Mouse (Mus musculus) sigmoid colon, adult 10 weeks (tissue): Measurements from ENCODE around the gene Stt3a. TPM values are rescaled to one million over a fixed set of nuclear protein-coding genes. Genes with fewer than 3 reads are reported as not detected.

Experiments used
- polyA plus RNA-seq: library from polyadenylated mRNA; stranded (reverse); fragments of 350-450 nt; fragmentation: Illumina TruSeq; extraction: RNeasy Lipid Tissue Mini Kit (QIAGEN cat#74804); gene quantifications from one replicate; pipeline ENCODE4 v1.2.3, GENCODE M21; 2014; ENCODE audit warnings: low read depth, low replicate concordance

The Stt3a gene
- 331 TPM for polyA plus RNA-seq

DNA sequence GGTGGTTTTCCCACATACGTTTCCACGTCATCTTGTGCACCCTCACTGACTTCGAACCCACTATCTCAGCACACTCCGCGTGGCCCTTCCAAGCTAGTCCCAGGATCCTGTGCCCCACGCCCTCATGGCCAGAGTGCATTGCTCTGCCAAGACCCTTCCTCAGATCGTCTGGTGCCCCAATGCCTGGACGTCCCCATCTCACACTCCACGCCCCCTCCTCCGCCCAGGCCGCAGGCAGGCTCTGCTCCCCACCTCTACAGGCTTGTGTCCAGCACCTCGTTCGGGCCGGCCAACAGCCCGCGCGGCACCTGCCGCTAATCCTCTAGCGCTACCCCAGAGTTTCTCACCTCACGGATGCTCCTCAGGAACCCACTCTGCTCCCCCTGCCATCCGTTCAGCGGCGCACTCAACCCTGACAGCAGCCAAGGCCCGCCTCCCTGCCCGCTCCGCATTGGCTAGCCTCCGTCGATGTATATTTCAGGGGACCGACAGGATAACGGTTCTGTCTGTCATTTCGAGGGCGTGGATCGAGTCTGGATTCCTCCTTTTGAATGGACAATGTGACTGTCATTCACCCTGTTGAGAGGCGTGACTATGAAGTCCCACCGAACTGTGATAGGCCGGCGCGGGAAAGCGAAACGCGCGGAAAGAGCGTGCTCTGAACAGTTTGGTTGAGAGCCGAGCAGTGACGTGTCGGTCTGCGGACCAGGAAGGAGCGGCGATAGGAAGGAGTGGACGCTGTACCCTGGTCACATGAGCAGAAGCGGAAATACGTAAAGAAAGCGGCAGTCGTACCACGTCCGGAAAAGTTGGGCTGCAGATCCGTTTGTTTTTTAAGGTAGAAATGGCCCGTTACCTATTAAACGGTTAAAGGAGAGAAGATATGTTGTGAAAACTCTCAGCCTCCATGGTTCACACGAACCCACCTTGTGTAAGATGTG lies at the start of gene Stt3a:
TSS of gene Stt3a (minus strand) at position 477 of the 941 bp plus-strand sequence.

DNA sequence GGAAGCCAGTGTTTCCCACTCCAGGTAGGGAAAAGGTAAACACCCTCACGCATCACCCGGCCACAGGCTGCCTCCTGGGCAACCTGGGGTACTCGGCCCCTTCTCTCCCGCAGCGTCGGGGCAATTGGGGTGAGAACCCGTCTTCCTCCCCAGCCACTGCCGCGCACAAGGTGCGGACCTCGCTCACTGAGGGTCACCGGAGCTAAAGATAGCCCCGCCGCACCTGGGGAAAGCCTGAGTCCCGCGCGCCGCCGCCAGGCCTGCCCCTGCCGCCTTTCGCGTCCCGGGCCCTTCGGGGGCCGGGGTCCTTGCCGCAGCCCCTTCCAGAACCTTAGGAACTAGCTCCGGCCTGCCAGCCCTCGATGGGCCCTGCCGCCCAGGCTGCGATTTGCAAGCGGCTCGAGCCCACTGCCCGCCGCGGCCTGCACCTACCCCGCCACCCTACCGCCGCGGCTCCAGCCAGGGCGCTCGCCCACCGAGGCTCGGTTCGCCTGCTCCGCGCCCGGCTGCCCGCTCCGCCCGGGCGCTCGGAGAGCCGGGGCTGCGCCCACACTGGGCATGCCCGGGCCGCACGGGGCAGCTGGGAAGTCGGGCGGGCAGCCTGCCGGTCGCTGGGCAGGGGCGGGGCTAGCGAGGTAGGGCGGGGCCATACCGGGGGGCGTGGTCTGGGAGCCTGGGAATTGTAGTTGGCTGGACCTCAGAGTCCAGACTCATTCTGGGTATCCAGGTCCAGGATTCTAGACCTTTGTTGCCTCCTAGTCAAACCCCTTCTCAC lies 29.5 kb upstream of the Stt3a start, which contains the start of gene Ei24:
TSS of gene Ei24 (minus strand) at position 613 of the 775 bp plus-strand sequence.

DNA sequence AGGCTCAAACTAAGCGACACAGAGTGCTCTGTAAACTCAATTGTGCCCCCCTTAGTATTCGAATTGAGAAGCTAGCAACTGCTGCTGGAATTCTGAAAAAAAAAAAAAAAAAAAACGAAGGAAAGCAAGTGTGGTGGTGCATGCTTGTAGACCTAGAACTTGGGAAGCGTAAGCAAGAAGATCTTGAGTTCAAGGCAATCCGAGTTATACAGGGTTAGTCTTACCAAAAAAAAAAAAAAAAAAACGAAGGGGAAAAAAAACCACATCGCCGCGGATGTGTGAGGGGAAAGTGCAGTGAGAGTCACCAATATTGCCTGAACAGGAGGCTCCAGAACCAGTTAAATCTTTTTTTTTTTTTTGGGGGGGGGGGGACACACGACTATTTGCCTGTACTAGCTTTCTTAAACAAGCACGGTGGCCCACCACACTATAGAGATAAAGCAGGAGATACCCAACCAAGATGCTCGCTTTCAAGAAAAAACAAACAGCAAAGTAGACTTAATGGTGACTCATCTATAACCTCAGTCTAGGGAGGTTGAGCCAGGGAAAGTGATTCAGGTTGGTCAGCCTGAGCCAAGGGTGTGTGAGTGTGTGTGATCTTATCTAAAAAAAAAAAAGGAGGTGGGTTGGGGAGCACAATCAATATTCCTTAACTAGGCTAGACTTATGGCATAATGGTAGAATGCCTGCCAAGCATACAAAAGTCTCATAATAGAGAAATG lies 40.3 kb downstream of the Stt3a start, which contains the start of gene Chek1:
TSS of gene Chek1 (minus strand) at position 32 of the 722 bp plus-strand sequence.

DNA sequence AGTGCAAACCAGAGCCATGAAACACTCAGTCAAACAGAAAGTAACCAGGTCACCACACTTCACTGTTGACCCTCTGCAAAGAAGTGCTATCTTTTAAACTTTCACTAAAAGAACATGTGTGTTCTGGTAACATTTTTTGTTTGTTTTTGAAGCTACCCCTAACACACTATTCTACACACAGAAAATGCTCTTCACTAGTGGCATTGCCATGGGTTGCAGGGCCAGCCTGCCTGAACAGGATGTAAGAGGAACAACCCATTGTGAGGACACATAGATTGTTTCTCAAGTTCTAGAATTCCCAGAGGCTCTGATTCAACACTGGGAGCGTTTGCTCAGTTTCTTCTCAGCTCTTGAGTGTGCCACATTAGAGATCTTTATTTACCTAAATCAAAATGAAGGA lies 74.6 kb downstream of the Stt3a start, which contains the start of gene Acrv1:
TSS of gene Acrv1 (plus strand) at position 301 of the 400 bp plus-strand sequence.

Other genes starting within 250 kb of the Stt3a start
- gene Gm5615, start 225.7 kb downstream of the Stt3a start, polyA plus RNA-seq = not detected
- not detected for gene Gm17689, start 185.0 kb downstream of the Stt3a start, polyA plus RNA-seq
- gene A630095E13Rik, start 124.3 kb downstream of the Stt3a start, polyA plus RNA-seq = not detected
- gene Acrv1, start 74.5 kb downstream of the Stt3a start, polyA plus RNA-seq = not detected
- gene Chek1, start 40.6 kb downstream of the Stt3a start, polyA plus RNA-seq = 23.3 TPM
- 219 TPM for gene Ei24, start 29.7 kb upstream of the Stt3a start, polyA plus RNA-seq
- 5.2 TPM for gene Fez1, start 54.2 kb upstream of the Stt3a start, polyA plus RNA-seq